Mouse (Mus musculus) E14TG2a.4 (cell line): ENCODE results near the gene Dkk2.

Source experiments
- H3K27me3 ChIP-seq: 2 replicates; pipeline ENCODE4 v1.6.1; 2014; ENCODE audit warnings: low read length, control low read depth; ENCODE audit not compliant: insufficient read depth
- H3K36me3 ChIP-seq: 2 replicates; pipeline ENCODE4 v1.6.1; 2014; ENCODE audit warnings: low read length, control low read depth; ENCODE audit not compliant: insufficient read depth
- H3K4me1 ChIP-seq: replicated peaks from 2 replicates; pipeline ENCODE4 v1.6.1; 2014; ENCODE audit warnings: low read depth, low read length, control low read depth
- H3K4me3 ChIP-seq: replicated peaks from 2 replicates; pipeline ENCODE4 v1.5.1; 2014; ENCODE audit warnings: mild to moderate bottlenecking, low read length
- H3K9me3 ChIP-seq: 2 replicates; pipeline ENCODE4 v1.6.1; 2014; ENCODE audit warnings: low read length, control low read depth
- CTCF ChIP-seq: conservative IDR thresholded peaks from 2 replicates; pipeline ENCODE4 v1.5.1; 2014; ENCODE audit warnings: low read length
- NANOG ChIP-seq: IDR thresholded peaks from 2 replicates; pipeline ENCODE4 v1.6.1; 2014; ENCODE audit warnings: borderline replicate concordance, low read length, mixed read lengths
- POU5F1 ChIP-seq: IDR thresholded peaks from 2 replicates; pipeline ENCODE4 v1.6.1; 2014; ENCODE audit warnings: low read length, borderline replicate concordance

Dkk2 gene

DNA sequence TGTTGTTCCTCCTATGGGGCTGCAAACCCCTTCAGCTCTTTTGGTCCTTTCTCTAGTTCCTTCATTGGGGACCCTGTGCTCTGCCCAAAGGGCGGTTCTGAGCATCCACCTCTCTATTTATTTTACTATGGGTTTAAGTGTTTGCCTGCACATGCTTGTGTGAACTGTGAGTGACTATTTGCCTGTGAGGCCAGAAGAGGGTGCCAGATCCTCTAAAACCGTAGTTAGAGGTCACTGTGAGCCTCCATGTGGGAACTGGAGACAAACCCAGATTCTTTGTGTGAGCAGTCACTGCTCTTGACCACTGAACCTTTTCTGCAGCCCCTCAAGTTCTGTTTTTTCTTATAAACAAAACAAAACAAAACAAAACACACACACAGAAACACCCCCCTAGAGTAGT is 14.1 kb upstream of the Dkk2 start:
- no peaks in the 10 kb centered on the region for H3K27me3 ChIP-seq
- no peak for TF ChIP-seq CTCF
- no peak for TF ChIP-seq NANOG
- TF ChIP-seq POU5F1 = no peak
- H3K4me3 ChIP-seq = no peak overlapping the region
- H3K36me3 ChIP-seq = no peaks in the 10 kb centered on the region
- H3K9me3 ChIP-seq = peaks cover 4% of the 10 kb centered on the region; the same call in 1 of the 2 replicates
- 0 out of 2 replicates have a peak, but pooled peaks cover 4% of the 10 kb centered on the region for H3K4me1 ChIP-seq

DNA sequence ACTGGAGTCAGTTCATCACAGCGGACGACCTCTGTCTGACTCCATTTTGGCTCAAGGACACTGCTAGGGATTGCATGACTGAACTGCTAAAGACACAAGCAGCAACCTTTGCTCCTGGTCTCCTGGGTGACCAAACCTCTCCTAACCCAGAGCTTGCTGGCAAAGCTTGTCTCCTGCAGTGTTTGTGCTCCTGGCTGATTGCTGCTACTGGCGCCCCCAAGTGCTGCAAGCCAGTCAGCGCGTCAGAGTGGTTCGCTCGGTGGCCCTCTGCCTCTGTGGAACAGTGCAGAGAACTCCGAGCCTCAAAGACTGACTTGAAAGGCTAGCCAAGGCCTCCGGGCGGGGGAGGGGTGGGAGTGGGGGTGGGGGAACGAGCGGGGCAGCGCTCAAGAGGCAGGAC is 1.1 kb upstream of the Dkk2 start:
- H3K4me3 ChIP-seq = no peak overlapping the region
- H3K4me1 ChIP-seq = peaks cover 32% of the 10 kb centered on the region
- H3K36me3 ChIP-seq = no peaks in the 10 kb centered on the region
- TF ChIP-seq POU5F1 (no peak), CTCF (peak; percentile 20)
- no peaks in the 10 kb centered on the region for H3K9me3 ChIP-seq
- peaks cover 36% of the 10 kb centered on the region for H3K27me3 ChIP-seq

DNA sequence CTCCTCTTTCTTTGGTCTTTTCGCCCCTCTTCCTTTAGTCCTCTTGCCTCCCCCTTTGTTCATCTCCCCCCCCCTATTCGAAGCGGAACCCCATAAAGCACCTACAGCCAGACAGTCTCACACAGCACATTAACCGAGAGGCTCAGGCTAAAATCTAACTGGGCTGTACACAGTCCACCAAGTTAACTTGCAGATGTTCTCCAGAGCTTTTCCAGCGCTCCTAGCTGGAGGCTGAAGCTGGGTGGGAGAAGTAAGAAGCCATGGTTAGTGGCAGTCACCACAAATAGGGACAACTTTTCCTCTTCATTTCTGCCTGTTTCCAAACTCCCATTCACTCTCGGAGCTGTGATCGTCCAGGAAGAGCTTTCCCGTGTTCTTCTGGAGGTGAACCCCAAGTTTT is 412 bp upstream of the Dkk2 start:
- H3K9me3 ChIP-seq = no peaks in the 10 kb centered on the region
- H3K4me1 ChIP-seq = peaks cover 32% of the 10 kb centered on the region
- TF ChIP-seq CTCF (no peak), POU5F1 (no peak), NANOG (no peak)
- H3K36me3 ChIP-seq = no peaks in the 10 kb centered on the region
- H3K4me3 ChIP-seq = peak overlapping the region; percentile 69; the same call in 1 of the 2 replicates
- peaks cover 36% of the 10 kb centered on the region for H3K27me3 ChIP-seq

DNA sequence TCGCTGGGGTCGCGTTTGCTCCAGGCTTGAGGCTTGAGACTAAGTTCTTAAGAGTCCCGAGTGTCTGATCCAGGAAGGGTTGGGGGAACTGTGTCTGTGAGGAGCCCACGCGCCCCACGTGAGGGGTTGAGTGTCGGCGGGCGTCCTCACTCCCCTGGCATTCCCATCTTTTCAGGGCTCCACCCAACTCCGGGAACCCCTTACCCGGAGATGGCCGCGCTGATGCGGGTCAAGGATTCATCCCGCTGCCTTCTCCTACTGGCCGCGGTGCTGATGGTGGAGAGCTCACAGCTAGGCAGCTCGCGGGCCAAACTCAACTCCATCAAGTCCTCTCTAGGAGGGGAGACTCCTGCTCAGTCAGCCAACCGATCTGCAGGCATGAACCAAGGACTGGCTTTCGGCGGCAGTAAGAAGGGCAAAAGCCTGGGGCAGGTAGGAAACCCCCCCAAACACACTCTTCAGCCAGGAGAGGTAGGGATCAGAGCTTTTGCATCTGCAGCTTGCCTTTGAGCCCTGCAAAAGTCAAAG is 795 bp downstream of the Dkk2 start:
- Histone ChIP-seq H3K4me3 (peak overlapping the region; percentile 69), H3K4me1 (peaks cover 32% of the 10 kb centered on the region), H3K36me3 (no peaks in the 10 kb centered on the region), H3K27me3 (peaks cover 36% of the 10 kb centered on the region), H3K9me3 (no peaks in the 10 kb centered on the region)
- no peak for TF ChIP-seq POU5F1
- no peak for TF ChIP-seq NANOG
- no peak for TF ChIP-seq CTCF

DNA sequence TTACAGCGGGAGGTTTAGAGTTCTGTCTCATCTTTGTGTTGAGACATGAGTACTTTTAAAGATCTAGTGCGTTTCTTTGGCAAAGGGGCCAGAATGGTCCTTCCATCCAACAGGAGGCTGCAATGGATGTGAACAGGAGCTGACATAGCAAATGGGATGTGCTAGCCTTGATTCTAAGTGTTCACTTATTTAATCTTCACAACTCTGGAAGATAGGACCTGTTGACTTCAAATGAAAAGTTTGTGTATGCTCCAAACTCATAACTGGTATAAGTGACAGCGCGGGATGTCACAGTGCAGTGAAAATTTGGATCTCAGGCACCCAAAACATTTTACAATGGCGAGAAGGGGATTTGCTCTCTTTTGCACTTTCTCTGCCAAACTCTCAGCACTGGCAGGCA is 1.4 kb downstream of the Dkk2 start:
- Histone ChIP-seq H3K4me3 (peak overlapping the region; percentile 69; the same call in 1 of the 2 replicates), H3K36me3 (no peaks in the 10 kb centered on the region)
- no peak for TF ChIP-seq NANOG
- TF ChIP-seq CTCF = no peak
- TF ChIP-seq POU5F1 = no peak

DNA sequence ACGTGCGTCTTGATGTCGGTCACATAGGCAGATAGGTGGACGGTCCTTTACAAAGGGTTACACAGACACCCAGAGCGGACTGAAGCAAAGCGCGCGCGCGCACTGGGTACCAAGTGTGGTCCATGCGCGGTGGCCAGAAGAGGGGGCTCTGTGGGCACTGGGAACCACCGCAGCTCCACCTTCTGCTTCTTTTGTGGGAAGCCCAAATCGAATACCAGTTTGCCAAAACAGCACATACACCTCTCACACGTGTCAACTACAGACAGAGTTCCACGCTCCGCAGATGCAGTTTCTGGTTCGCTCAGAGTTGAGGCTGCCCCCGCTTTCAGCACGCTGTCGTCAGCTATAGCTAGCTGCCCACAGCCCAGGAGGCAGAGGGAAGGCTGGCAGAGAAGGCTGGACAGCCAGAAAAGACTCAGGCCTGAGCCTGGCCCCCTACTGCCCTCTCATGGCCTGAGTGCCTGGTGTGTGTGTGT is 2.0 kb downstream of the Dkk2 start:
- Histone ChIP-seq H3K36me3 (no peaks in the 10 kb centered on the region), H3K4me3 (peak overlapping the region; percentile 53), H3K9me3 (no peaks in the 10 kb centered on the region), H3K27me3 (peaks cover 36% of the 10 kb centered on the region), H3K4me1 (peaks cover 32% of the 10 kb centered on the region)
- TF ChIP-seq CTCF (no peak), POU5F1 (no peak), NANOG (no peak)

More for the DNA sequence above, 1.4 kb downstream of the Dkk2 start:
- Histone ChIP-seq H3K27me3 (peaks cover 36% of the 10 kb centered on the region), H3K4me1 (peaks cover 32% of the 10 kb centered on the region), H3K9me3 (no peaks in the 10 kb centered on the region)

DNA sequence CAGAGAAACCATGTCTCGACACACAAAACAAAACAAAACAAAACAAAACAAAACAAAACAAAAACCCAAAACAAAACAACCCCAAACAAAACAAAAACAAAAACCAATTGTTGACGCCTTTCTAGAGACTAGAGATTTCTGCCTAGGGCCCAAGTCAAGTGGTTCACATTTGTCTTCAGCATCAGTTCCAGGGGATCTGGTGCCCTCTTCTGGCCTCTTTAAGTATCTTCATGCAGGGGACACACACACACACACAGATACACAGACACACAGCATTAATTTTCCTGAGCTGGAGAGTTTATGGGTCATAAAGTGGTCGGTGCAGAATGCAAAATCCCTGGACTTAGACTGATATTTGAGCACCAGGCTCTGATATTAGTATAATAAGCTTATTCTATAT is 7.9 kb downstream of the Dkk2 start:
- no peaks in the 10 kb centered on the region for H3K27me3 ChIP-seq
- TF ChIP-seq CTCF = peak; percentile 51
- TF ChIP-seq POU5F1 = no peak
- no peaks in the 10 kb centered on the region for H3K4me1 ChIP-seq
- H3K9me3 ChIP-seq = no peaks in the 10 kb centered on the region
- H3K4me3 ChIP-seq = no peak overlapping the region
- H3K36me3 ChIP-seq = no peaks in the 10 kb centered on the region

DNA sequence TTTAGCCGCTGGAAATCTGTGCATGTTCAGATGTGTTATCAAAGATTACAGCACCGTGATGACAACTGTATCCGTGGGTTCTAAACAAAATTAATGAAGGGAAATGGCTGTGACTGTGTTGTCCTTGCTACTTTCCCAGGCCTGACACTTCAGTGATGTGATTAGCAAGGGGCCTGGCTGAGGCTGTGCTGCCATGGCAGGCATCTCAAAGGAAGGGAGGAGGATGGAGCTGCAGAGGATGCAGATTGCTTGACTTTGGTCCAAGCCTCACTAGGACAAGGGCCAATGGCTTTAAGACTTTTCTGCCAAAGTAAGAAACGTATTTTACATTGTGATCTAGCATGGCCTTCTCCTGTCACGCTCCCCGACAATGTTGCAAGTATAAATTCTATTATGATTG is 11.2 kb downstream of the Dkk2 start:
- TF ChIP-seq POU5F1 = no peak
- TF ChIP-seq NANOG = no peak
- no peak for TF ChIP-seq CTCF
- Histone ChIP-seq H3K4me1 (no peaks in the 10 kb centered on the region), H3K27me3 (no peaks in the 10 kb centered on the region), H3K36me3 (no peaks in the 10 kb centered on the region), H3K4me3 (no peak overlapping the region), H3K9me3 (no peaks in the 10 kb centered on the region)

DNA sequence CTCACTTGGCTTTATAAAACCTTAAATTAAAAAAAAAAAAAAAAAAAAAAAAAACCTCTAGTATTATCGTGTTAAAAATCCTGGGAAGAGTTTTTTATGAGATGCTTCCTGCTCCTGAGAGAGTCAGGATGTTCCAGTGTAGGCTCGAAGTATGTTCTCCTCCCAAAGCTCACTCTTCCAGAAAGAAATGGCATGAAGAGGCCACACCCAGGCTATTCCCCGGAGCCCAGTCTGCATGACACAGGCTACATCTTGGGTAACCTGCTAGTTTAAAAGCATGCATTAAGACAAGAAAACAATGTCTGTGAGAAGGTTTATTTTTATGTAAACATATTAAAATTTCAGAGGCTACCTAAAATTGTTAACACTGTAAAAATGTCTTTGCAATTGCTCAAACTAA is 15.7 kb downstream of the Dkk2 start:
- Histone ChIP-seq H3K4me1 (0 out of 2 replicates have a peak, but pooled peaks cover 6% of the 10 kb centered on the region), H3K27me3 (peaks cover 3% of the 10 kb centered on the region; the same call in 1 of the 2 replicates), H3K9me3 (no peaks in the 10 kb centered on the region), H3K4me3 (no peak overlapping the region), H3K36me3 (no peaks in the 10 kb centered on the region)
- no peak for TF ChIP-seq CTCF
- TF ChIP-seq POU5F1 = no peak
- TF ChIP-seq NANOG = no peak
